Mouse (Mus musculus) heart, postnatal 10 days (tissue): ENCODE measurements around the gene Klhl8. TPM values are rescaled to one million over a fixed set of nuclear protein-coding genes. Genes with fewer than 3 reads are reported as not detected.

Experiments
- DNase-seq, 2 experiments: peaks; one replicate each; pipeline ENCODE4 v3.0.0; 2021
- intact Hi-C: fragments of 180-260 bp; cut with DNase I; formaldehyde crosslinking; loops from one replicate; pipeline ENCODE4 v1.15.1; 2025
- total RNA-seq, 2 experiments: library from RNA; stranded (reverse); gene quantifications; 2 replicates each; pipeline ENCODE4 v1.2.3; 2021

Klhl8 gene
- total RNA-seq, 2 experiments from 2014 or later: 11.9 to 15.2 TPM

GRCm38 (mm10) chr5:103817754-103818153 is 93.3 kb downstream of the Klhl8 start:
- peak; percentile 89 to 90 for DNase-seq
- intact Hi-C loops: loop anchor here (1.0 to 5.0 kb wide), 4 partner anchors 37 to 460 kb away; no protein-coding TSS in a partner anchor

DNA sequence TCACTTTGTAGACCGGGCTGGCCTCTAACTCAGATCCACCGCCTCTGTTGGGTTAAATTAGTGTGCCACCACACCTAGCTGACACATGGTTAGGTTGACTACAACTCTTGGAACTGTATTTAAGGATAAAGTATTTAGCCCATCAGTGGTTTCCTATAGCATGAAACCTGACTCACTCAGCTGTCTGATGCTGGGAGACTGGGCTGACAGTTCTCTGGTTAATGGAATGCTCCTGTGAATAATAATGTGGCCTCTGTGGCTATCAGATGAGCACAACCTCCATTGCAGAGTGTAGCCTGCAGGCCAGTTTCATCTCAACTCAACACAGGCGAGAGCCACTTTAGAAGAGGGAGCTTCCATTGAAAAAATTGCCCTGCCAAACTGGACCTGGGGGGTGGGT is 94.3 kb downstream of the Klhl8 start:
- DNase-seq: no peak
- intact Hi-C loops: loop anchor here (2.0 to 5.0 kb wide), 3 partner anchors 36 to 459 kb away; no protein-coding TSS in a partner anchor

GRCm38 (mm10) chr5:103815249-103815617 is 95.8 kb downstream of the Klhl8 start:
- DNase-seq: no peak
- intact Hi-C loops: loop anchor here (2.0 to 5.0 kb wide), 2 partner anchors 24 to 458 kb away; no protein-coding TSS in a partner anchor

DNA sequence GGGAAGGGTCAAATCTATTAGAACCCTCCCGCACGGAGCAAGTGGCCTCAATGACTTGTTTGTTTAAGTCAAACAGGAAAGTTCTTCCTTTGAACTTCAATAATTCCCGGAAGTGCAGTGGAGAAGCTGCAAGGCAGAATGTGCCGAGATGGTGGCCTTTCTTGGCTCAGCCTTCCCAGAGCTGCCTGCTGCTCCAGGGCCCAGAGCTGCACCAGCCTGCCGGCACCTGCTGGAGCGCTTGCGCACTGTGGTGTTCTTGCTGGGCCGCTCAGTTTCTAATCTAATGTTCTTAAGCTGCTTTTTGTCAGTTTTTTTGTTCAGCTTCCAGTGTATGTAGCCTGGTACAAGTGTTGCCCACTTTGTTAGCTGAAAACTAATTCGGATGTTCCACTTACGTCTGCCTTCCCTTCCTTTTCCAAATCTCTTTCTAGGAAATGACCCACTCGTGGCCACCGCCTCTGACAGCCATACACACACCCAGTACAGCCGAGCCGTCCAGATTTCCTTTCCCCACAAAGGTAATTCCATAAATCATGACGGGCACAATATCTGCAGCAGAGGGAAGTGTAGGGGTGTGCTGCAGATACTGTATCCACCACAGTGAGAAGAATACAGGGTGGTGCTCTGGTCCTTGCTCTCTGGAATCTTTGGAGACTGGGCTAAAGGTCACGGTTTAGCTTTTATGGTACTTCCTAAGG is 96.4 kb downstream of the Klhl8 start:
- peak in 1 of 2 experiments; percentile 37 for DNase-seq

GRCm38 (mm10) chr5:103813997-103814542 is 97.0 kb downstream of the Klhl8 start:
- intact Hi-C loops: loop anchor here (2.0 kb wide), 1 partner anchor 23 kb away; no protein-coding TSS in a partner anchor
- DNase-seq: no peak

More for the DNA sequence above, 96.4 kb downstream of the Klhl8 start:
- intact Hi-C loops: loop anchor here (2.0 to 5.0 kb wide), 2 partner anchors 24 to 457 kb away; no protein-coding TSS in a partner anchor

DNA sequence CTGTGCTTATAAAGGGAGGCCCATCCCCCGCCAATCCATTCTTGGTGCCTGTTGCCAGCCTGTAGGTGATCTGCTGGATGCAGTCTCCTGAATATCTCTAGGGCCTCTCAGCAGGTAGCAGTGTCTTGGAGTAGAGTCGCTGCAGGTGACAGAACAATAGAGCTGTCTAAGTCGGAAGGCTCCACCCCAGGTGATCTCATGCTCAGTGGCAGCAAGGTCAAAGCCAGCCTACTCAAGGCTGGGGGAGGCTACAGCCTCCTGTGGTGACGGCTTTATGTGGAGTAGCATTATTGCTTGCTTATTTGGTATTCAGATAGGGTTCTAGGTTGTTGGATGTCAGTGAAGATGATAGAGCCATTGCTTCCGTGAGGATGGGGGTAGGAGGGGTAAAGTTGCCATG is 97.8 kb downstream of the Klhl8 start:
- intact Hi-C loops: no loop called here
- no peak for DNase-seq

Other genes with a start within 250 kb of the Klhl8 start
- 10 to 100 TPM; 38.4 to 56.7 TPM for gene Aff1, start 218.9 kb downstream of the Klhl8 start, total RNA-seq
- not detected for gene Hsd17b13, start 66.2 kb upstream of the Klhl8 start, total RNA-seq
- gene Hsd17b11, start 110.7 kb upstream of the Klhl8 start, total RNA-seq: 10 to 100 TPM; 29.4 to 31.6 TPM
- 10 to 100 TPM; 45.8 to 46.6 TPM for gene Nudt9, start 135.0 kb upstream of the Klhl8 start, total RNA-seq
- not detected for gene Gm17660, start 166.3 kb upstream of the Klhl8 start, total RNA-seq
- 100 to 1,000 TPM; 372 to 394 TPM for gene Sparcl1, start 202.5 kb upstream of the Klhl8 start, total RNA-seq